Mouse (Mus musculus) cerebellum, adult 2 months (tissue): Measurements from ENCODE around the gene Ndufa6. TPM values are rescaled to one million over a fixed set of nuclear protein-coding genes. Genes with fewer than 3 reads are reported as not detected.

Experiments used
- DNase-seq, 2 experiments: peaks; one replicate each; pipeline ENCODE4 v3.0.0; 2021
- H3K27ac ChIP-seq: fragments of 200-500 bp; 2 replicates; pipeline ENCODE4 v1.5.1; 2012; ENCODE audit warnings: low read length, control low read depth, inconsistent platforms; ENCODE audit not compliant: insufficient read depth
- H3K27me3 ChIP-seq: fragments of 200-500 bp; 2 replicates; pipeline ENCODE4 v1.6.1; 2012; ENCODE audit warnings: inconsistent platforms, mild to moderate bottlenecking, low read length, moderate library complexity; ENCODE audit not compliant: control insufficient read depth, insufficient read depth
- H3K4me1 ChIP-seq: fragments of 200-500 bp; 2 replicates; pipeline ENCODE4 v1.6.1; 2011; ENCODE audit warnings: low read length; ENCODE audit not compliant: control insufficient read depth, insufficient read depth
- H3K4me3 ChIP-seq: fragments of 200-500 bp; replicated peaks from 2 replicates; pipeline ENCODE3; 2011; ENCODE audit warnings: mild to moderate bottlenecking, low read depth, low read length, control low read depth; ENCODE audit not compliant: insufficient read depth
- CTCF ChIP-seq: fragments of 200-500 bp; IDR thresholded peaks from 2 replicates; pipeline ENCODE4 v1.5.1; 2011; ENCODE audit warnings: low read depth, mild to moderate bottlenecking, control low read depth, low read length, moderate library complexity, borderline replicate concordance; ENCODE audit not compliant: insufficient read depth
- POLR2A ChIP-seq: fragments of 200-500 bp; IDR thresholded peaks from 2 replicates; pipeline ENCODE4 v1.6.1; 2011; ENCODE audit warnings: low read length, control low read depth, borderline replicate concordance; ENCODE audit not compliant: insufficient read depth
- WGBS: fragments of 180-500 bp; shearing (Covaris S2); methylation state at CpG from one replicate; pipeline ENCODE4 v1.1.7; 2018; 5-methylcytosine and 5-hydroxymethylcytosine counted together
- polyA plus RNA-seq: library from polyadenylated mRNA; depleted of rRNA; stranded (reverse); fragments of >200 nt; gene quantifications from 2 replicates; pipeline ENCODE4 v1.2.3, GENCODE M21; 2012

Gene Ndufa6
- polyA plus RNA-seq, 1 experiment: 627 TPM

DNA sequence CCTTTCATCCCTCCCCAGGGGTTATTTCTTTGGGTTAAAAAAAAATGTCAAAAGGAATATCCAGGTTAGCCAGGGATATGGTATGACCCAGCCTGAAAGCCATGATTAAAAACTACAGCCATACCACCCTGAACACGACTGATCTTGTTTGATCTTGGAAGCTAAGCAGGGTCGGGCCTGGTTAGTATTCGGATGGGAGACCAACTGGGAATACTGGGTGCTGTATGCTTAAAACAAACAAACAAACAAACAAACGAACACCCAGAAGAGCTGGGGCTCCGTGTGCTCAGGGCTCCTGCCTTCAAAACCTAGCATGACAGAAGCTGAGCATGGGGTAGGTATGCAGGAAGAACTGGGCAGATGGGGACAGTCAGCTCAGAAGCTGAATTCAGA, 11.6 kb downstream of the Ndufa6 start:
- 82% methylated on average over 5 of the region's 5 CpGs for WGBS
- Histone ChIP-seq H3K4me3 (no peak overlapping the region), H3K4me1 (peaks cover 7% of the 10 kb centered on the region), H3K27me3 (no peaks in the 10 kb centered on the region), H3K27ac (no peak overlapping the region)
- no peak for TF ChIP-seq POLR2A
- TF ChIP-seq CTCF: no peak
- DNase-seq: no peak

DNA sequence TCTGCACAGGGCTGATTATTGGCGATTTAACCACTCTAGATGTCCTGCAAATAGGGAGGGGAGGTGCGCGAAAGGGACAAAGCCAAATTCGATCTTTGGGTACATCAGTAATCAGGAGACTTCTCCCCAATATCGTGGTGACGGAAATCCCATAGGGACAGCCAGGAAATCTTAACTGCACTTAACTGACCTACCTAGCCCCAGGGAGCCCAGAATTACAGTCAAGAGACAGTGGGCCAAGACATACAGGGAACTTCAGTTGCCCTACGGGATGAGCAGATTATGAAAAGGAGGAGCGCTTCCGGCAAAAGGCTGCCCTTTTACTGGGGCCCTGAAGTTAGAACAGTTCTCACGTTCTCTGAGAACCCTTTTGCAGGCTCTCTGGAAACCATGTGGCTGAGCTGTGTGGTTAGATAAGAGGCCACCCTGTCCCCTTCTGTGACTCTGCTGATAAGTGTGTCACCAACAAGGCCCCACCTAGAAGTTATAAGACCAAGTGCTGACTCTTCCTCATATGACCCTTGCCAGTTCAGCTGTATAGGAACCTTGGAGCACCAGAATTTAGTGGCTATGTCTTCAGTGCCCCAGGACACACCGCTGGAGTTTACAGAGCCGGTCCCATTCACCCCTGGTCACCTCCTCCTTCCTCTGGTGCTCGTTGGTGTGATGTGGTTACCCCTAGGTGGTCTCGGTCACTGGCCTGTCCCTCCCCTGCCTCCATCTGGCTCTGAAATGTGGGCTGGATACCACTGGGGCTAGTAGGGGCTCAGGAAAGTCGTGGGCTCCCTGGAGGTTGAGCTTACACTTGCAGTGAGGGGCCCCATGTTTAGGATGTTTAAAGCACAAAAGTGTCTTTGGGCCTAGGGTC, 12.2 kb downstream of the Ndufa6 start:
- DNase-seq: no peak
- 75% methylated on average over 15 of the region's 15 CpGs for WGBS
- TF ChIP-seq CTCF (no peak), POLR2A (no peak)
- Histone ChIP-seq H3K4me1 (peaks cover 7% of the 10 kb centered on the region), H3K27me3 (no peaks in the 10 kb centered on the region), H3K27ac (no peak overlapping the region), H3K4me3 (no peak overlapping the region)

DNA sequence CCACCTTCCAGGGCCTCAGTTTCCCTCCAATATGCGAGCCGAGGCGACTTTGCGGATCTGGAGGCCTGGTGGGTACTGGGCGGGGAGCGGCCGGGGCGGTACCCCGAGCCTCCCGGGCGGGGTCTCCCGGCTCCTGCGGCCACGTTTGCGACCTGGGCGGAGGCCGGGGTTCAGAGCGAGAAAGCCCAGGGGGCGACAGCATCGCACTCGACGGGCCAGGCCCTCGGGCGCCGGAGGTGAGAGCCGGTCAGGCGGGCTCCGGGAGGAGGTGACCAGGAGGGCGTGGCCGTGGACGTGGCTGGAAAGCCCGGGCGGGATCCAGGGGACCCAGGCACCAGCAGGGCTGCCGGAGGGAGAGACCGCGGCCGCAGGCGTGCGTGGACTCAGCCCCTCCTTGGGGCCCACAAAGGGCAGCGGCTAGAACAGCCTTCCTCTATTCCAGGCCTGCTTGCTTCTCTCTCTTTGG, 13.1 kb downstream of the Ndufa6 start:
- H3K4me3 ChIP-seq: no peak overlapping the region
- no peaks in the 10 kb centered on the region for H3K27me3 ChIP-seq
- peaks cover 10% of the 10 kb centered on the region for H3K4me1 ChIP-seq
- TF ChIP-seq POLR2A (no peak), CTCF (no peak)
- WGBS: 12% methylated on average over 39 of the region's 40 CpGs
- DNase-seq: no peak
- no peak overlapping the region for H3K27ac ChIP-seq

DNA sequence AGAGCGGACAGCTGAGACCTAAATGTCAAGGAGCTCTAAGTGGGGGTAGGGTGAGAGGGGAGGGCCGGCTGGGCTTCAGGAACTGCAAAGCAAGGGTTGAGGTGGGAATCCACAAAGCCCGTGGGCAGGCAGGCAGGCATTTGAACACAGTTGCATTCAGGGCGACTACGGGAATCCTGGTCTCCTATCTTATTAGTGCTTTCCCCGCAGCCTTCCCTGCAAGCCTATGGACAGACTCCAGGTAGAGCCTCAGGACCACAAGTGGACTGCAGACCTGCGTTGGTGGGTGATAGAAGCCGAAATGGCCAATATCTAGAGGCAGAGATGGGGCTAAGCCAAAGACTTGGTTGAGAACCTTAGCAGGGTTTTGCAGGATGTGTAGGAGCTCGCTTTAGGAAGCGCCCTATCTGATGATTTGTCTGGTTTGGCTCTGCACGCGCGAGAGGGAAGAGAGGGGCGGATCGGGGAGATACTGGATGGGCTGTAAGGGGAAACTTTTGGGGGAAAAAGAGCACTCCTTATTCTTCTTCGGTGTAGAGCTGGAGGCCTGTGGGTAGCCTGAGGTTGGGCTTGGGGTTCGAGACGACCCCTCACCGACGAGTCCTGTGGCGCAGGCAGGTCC, 13.6 kb downstream of the Ndufa6 start:
- DNase-seq: no peak
- TF ChIP-seq POLR2A (no peak), CTCF (no peak)
- Histone ChIP-seq H3K4me1 (peaks cover 10% of the 10 kb centered on the region), H3K27me3 (no peaks in the 10 kb centered on the region), H3K4me3 (no peak overlapping the region), H3K27ac (no peak overlapping the region)
- WGBS: 57% methylated on average over 21 of the region's 21 CpGs

DNA sequence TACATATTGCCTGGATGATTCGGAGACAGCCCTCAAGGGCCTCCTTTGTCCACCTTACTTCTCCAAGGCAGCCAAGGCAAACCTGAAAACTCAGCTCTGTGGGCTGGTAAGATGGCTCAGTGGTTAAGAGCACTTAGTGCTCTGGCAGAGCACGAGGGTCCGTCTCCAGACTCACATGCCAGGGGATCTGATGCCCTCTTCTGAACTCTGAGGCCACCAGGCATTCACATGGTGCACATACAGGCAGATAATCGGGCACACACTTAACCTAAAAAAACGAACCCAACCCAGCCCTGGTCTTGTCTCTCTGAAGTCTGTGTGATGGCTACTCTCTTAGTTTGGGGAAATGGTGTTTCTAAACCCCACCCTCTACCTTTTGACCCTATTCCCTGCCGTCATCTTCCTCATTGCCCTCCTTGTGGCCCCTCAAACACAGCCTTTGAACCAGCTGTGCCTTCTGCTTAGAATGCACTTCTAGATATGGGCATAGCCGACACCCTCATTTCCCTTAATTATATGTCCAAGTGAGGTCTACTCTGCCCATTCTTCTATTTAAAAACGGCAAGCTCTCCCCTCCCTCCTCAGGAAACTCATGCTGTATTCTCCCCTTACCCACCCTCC, 14.4 kb downstream of the Ndufa6 start:
- no peak for DNase-seq
- Histone ChIP-seq H3K4me3 (no peak overlapping the region), H3K27ac (no peak overlapping the region), H3K27me3 (no peaks in the 10 kb centered on the region), H3K4me1 (peaks cover 17% of the 10 kb centered on the region)
- 87% methylated on average over 8 of the region's 8 CpGs for WGBS
- TF ChIP-seq CTCF: no peak
- no peak for TF ChIP-seq POLR2A

DNA sequence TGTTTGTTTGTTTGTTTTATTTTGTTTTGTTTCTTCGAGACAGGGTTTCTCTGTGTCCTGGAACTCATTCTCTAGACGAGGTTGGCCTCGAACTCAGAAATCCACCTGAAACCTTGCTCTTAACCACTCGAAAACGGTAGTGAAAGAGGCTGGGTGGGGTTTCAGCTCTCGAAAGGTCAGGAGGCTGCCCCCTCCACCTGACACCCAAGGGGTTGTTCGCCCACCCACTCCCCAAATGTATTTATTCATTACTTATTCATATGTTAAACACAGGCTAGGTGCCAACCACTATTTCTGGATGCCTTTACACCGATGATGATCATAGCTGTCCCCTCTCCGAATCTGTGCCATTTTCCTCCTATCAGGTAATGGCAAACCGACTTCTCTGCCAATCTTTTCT, 15.0 kb downstream of the Ndufa6 start:
- no peak overlapping the region for H3K27ac ChIP-seq
- TF ChIP-seq POLR2A (no peak), CTCF (no peak)

DNA sequence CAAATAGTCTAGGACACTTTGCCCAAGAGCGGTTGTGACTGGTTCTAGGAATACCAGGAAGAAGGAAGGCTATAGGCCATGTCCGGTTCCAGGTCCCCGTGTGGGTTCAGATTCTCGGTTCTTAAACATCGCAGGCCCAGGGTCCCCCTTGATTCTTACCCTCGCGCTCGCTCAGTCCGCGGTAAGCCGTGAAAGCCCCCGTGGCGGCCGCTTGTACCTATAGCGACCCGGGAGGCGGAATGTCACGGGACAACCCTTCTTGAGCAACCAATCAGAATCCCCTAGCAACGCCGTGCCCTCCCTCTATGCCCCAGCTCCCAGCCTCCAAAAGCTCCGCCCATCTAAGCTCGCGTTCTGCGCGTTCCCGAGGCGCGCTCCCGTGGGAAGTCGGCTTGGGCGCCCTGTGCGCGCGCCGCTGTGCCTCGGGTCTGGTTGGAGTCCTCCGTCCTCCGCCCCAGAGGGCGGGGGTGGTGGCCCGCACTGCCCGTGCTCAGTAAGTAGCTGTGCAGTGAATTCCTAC, 15.5 kb downstream of the Ndufa6 start, which contains the start of the genes Naga, Pheta2 and Smdt1:
Gene Naga, minus strand, starts transcription at position 333 of the 520 bp plus-strand sequence.
Gene Pheta2, plus strand, starts transcription at position 350 of the 520 bp plus-strand sequence.
Gene Smdt1, plus strand, starts transcription at position 367 of the 520 bp plus-strand sequence.
- peak within 1 kb of the TSS; percentile 80 for H3K4me3 ChIP-seq
- H3K27ac ChIP-seq: no peak within 1 kb of the TSS
- no peaks in the 10 kb centered on the region for H3K27me3 ChIP-seq
- peak; percentile 38; the same call in 1 of the 2 replicates for TF ChIP-seq POLR2A
- TF ChIP-seq CTCF: no peak
- under 1% methylated on average over 41 of the region's 41 CpGs for WGBS
- peak; percentile 97 for DNase-seq
- peaks cover 17% of the 10 kb centered on the region for H3K4me1 ChIP-seq

More for the DNA sequence above, 15.0 kb downstream of the Ndufa6 start:
- DNase-seq: no peak
- H3K4me1 ChIP-seq: peaks cover 17% of the 10 kb centered on the region
- WGBS: 50% methylated on average over 10 of the region's 10 CpGs
- no peaks in the 10 kb centered on the region for H3K27me3 ChIP-seq
- H3K4me3 ChIP-seq: peak overlapping the region; percentile 80
